Mouse (Mus musculus): ENCODE measurements around the gene Nol3. TPM values are rescaled to one million over a fixed set of nuclear protein-coding genes. Genes with fewer than 3 reads are reported as not detected.
A peak's percentile ranks its signal among the peaks of the same experiment; 100 is the strongest.

Nol3 gene
- polyA plus RNA-seq, 1 experiment from 2014 or later: 0.73 TPM

- H3K4me3 ChIP-seq (ENCODE audit: inconsistent target): no peak overlapping the region
- H3K79me2 ChIP-seq (ENCODE audit: inconsistent target): no peaks in the 10 kb centered on the region
- H3K27ac ChIP-seq: no peak overlapping the region
- no peaks in the 10 kb centered on the region; the same call in 1 of the 2 replicates for H3K36me3 ChIP-seq (ENCODE audit: inconsistent target)
- 84% methylated on average over 7 of the region's 7 CpGs for WGBS (ENCODE audit: missing documents)
Measured at GRCm38 (mm10) chr8:105257318-105258114, 18.4 kb upstream of the Nol3 start.

GRCm38 (mm10) chr8:105258911-105259720 lies 16.8 kb upstream of the Nol3 start:
- WGBS (ENCODE audit: missing documents): 60% methylated on average over 55 of the region's 55 CpGs
- Histone ChIP-seq H3K27ac (no peak overlapping the region), H3K36me3 (ENCODE audit: inconsistent target) (no peaks in the 10 kb centered on the region; the same call in 1 of the 2 replicates), H3K79me2 (ENCODE audit: inconsistent target) (peaks cover 14% of the 10 kb centered on the region; the same call in 1 of the 2 replicates), H3K4me3 (ENCODE audit: inconsistent target) (no peak overlapping the region)

GRCm38 (mm10) chr8:105259721-105260320 lies 16.1 kb upstream of the Nol3 start:
- Histone ChIP-seq H3K36me3 (ENCODE audit: inconsistent target) (no peaks in the 10 kb centered on the region; the same call in 1 of the 2 replicates), H3K4me3 (ENCODE audit: inconsistent target) (no peak overlapping the region), H3K79me2 (ENCODE audit: inconsistent target) (peaks cover 16% of the 10 kb centered on the region; the same call in 1 of the 2 replicates), H3K27ac (no peak overlapping the region)
- 3% methylated on average over 29 of the region's 30 CpGs for WGBS (ENCODE audit: missing documents)

GRCm38 (mm10) chr8:105260371-105261099 lies 15.4 kb upstream of the Nol3 start:
- Histone ChIP-seq H3K79me2 (ENCODE audit: inconsistent target) (peaks cover 16% of the 10 kb centered on the region; the same call in 1 of the 2 replicates), H3K4me3 (ENCODE audit: inconsistent target) (no peak overlapping the region), H3K27ac (no peak overlapping the region), H3K36me3 (ENCODE audit: inconsistent target) (no peaks in the 10 kb centered on the region; the same call in 1 of the 2 replicates)
- 84% methylated on average over 7 of the region's 7 CpGs for WGBS (ENCODE audit: missing documents)

GRCm38 (mm10) chr8:105261326-105261980 lies 14.5 kb upstream of the Nol3 start:
- H3K4me3 ChIP-seq (ENCODE audit: inconsistent target): no peak overlapping the region

GRCm38 (mm10) chr8:105263244-105263912 lies 12.6 kb upstream of the Nol3 start:
- Histone ChIP-seq H3K79me2 (ENCODE audit: inconsistent target) (peaks cover 16% of the 10 kb centered on the region; the same call in 1 of the 2 replicates), H3K36me3 (ENCODE audit: inconsistent target) (peaks cover 10% of the 10 kb centered on the region; the same call in 1 of the 2 replicates), H3K4me3 (ENCODE audit: inconsistent target) (peak overlapping the region; percentile 95), H3K27ac (no peak overlapping the region)
- 67% methylated on average over 14 of the region's 16 CpGs for WGBS (ENCODE audit: missing documents)

More at GRCm38 (mm10) chr8:105261326-105261980, 14.5 kb upstream of the Nol3 start:
- WGBS (ENCODE audit: missing documents): 89% methylated on average over 12 of the region's 12 CpGs
- Histone ChIP-seq H3K79me2 (ENCODE audit: inconsistent target) (peaks cover 16% of the 10 kb centered on the region; the same call in 1 of the 2 replicates), H3K27ac (no peak overlapping the region), H3K36me3 (ENCODE audit: inconsistent target) (no peaks in the 10 kb centered on the region; the same call in 1 of the 2 replicates)

GRCm38 (mm10) chr8:105264024-105264982 lies 11.6 kb upstream of the Nol3 start, which contains the start of the genes Tradd and Fbxl8:
Gene Tradd (minus strand): TSS chr8:105264609.
Gene Fbxl8 (plus strand): TSS chr8:105264648.
- WGBS (ENCODE audit: missing documents): 1% methylated on average over 54 of the region's 54 CpGs

GRCm38 (mm10) chr8:105265128-105265527 lies 10.8 kb upstream of the Nol3 start:
- Histone ChIP-seq H3K79me2 (ENCODE audit: inconsistent target) (peaks cover 16% of the 10 kb centered on the region; the same call in 1 of the 2 replicates), H3K36me3 (ENCODE audit: inconsistent target) (peaks cover 10% of the 10 kb centered on the region; the same call in 1 of the 2 replicates), H3K4me3 (ENCODE audit: inconsistent target) (peak overlapping the region; percentile 95), H3K27ac (peak overlapping the region; percentile 55)
- WGBS (ENCODE audit: missing documents): 2% methylated on average over 10 of the region's 10 CpGs

More at GRCm38 (mm10) chr8:105264024-105264982, 11.6 kb upstream of the Nol3 start, which contains the start of the genes Tradd and Fbxl8:
- Histone ChIP-seq H3K4me3 (ENCODE audit: inconsistent target) (peak within 1 kb of the TSS; percentile 95), H3K79me2 (ENCODE audit: inconsistent target) (peaks cover 16% of the 10 kb centered on the region; the same call in 1 of the 2 replicates), H3K36me3 (ENCODE audit: inconsistent target) (peaks cover 10% of the 10 kb centered on the region; the same call in 1 of the 2 replicates), H3K27ac (peak within 1 kb of the TSS; percentile 55)

GRCm38 (mm10) chr8:105266775-105267174 lies 9.2 kb upstream of the Nol3 start:
- H3K36me3 ChIP-seq (ENCODE audit: inconsistent target): peaks cover 10% of the 10 kb centered on the region; the same call in 1 of the 2 replicates
- H3K79me2 ChIP-seq (ENCODE audit: inconsistent target): peaks cover 16% of the 10 kb centered on the region; the same call in 1 of the 2 replicates
- H3K4me3 ChIP-seq (ENCODE audit: inconsistent target): no peak overlapping the region
- H3K27ac ChIP-seq: no peak overlapping the region
- 84% methylated on average over 13 of the region's 13 CpGs for WGBS (ENCODE audit: missing documents)

- 60% methylated on average over 65 of the region's 65 CpGs for WGBS (ENCODE audit: missing documents)
- Histone ChIP-seq H3K36me3 (ENCODE audit: inconsistent target) (peaks cover 10% of the 10 kb centered on the region; the same call in 1 of the 2 replicates), H3K27ac (no peak overlapping the region), H3K79me2 (ENCODE audit: inconsistent target) (peaks cover 7% of the 10 kb centered on the region; the same call in 1 of the 2 replicates), H3K4me3 (ENCODE audit: inconsistent target) (no peak overlapping the region)
Measured at GRCm38 (mm10) chr8:105268342-105269074, 7.4 kb upstream of the Nol3 start.

GRCm38 (mm10) chr8:105269075-105269458 lies 6.9 kb upstream of the Nol3 start:
- no peak overlapping the region; the same call in 1 of the 2 replicates for H3K4me3 ChIP-seq (ENCODE audit: inconsistent target)
- peaks cover 10% of the 10 kb centered on the region; the same call in 1 of the 2 replicates for H3K36me3 ChIP-seq (ENCODE audit: inconsistent target)
- 34% methylated on average over 10 of the region's 10 CpGs for WGBS (ENCODE audit: missing documents)
- no peak overlapping the region for H3K27ac ChIP-seq
- H3K79me2 ChIP-seq (ENCODE audit: inconsistent target): peaks cover 2% of the 10 kb centered on the region; the same call in 1 of the 2 replicates

Measured in macrophage (primary cell).